Mouse (Mus musculus): ENCODE data around the gene Lmntd1.

DNA sequence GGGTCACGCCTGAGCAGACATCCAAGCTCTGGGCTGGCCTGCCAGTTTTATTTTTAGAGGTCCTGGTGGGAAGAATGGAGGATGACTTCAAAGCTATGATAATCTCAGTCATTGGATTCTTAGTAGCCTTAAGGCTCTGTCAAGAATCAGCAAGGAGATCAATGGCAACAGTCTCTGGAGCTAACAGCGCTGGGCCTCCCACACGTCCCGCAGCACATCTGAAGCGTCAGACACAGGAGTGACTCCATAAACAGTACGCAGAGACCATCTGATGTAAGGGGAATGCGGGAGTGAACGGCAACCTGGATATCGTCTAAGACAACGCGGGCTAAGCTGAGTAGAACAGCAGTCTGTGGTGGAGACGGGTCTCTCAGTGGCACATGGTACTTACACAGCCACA lies 69.8 kb downstream of the Lmntd1 start:
- TF ChIP-seq CTCF (IDR thresholded peaks at IDR 0.05; ENCODE audit: extremely low read depth, insufficient read length, insufficient replicate concordance, low read depth, low read length) (no peak), POLR2A (IDR thresholded peaks at IDR 0.05; ENCODE audit: low read depth, low read length) (no peak)

Data from small intestine, adult 2 months (tissue).